Mouse (Mus musculus) thymus, adult 2 months (tissue): ENCODE measurements around the gene Dgkh.

Experiments
- CTCF ChIP-seq: fragments of 200-500 bp; IDR thresholded peaks from 2 replicates; pipeline ENCODE4 v1.5.1; 2012; ENCODE audit warnings: mild to moderate bottlenecking, control low read depth, low read length, moderate library complexity, borderline replicate concordance; ENCODE audit not compliant: control insufficient read depth, poor library complexity, insufficient read depth; ENCODE audit errors: extremely low read depth
- POLR2A ChIP-seq: fragments of 200-500 bp; IDR thresholded peaks from 2 replicates; pipeline ENCODE4 v1.6.1; 2012; ENCODE audit warnings: mild to moderate bottlenecking, low read length, control low read depth, moderate library complexity; ENCODE audit not compliant: control insufficient read depth, poor library complexity, insufficient read depth; ENCODE audit errors: extremely low read depth

DNA sequence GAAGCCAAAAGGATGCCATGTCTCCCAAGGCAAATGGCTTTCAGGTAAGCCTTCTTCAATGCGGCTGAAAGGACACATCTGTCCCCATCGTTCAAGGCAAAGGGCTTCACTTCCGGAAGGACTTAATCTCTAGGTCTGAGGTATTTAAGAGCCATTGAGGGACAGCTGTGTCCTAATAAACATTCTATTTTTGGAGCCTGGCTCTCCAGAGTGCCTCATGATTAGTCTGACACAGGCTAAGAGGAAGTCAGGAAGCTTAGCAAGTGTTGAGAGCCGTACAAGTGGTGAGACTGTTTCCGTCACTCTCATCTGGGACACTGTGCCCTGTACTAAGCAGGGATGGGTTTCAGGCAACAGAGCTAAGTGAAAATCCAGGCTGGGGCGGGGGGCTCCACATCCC lies 183.8 kb downstream of the Dgkh start:
- TF ChIP-seq POLR2A (no peak), CTCF (no peak)
